Mouse (Mus musculus): Measurements from ENCODE around the gene Tada2b.

GRCm38 (mm10) chr5:36510956-36511355 lies 26.9 kb upstream of the Tada2b start:
- TF ChIP-seq CTCF (IDR thresholded peaks at IDR 0.05; ENCODE audit: low read depth) (no peak), EP300 (IDR thresholded peaks at IDR 0.05; ENCODE audit: low read depth) (no peak)
